21 mouse cellular contexts compared by ENCODE assay signal in the genomic region with DNA sequence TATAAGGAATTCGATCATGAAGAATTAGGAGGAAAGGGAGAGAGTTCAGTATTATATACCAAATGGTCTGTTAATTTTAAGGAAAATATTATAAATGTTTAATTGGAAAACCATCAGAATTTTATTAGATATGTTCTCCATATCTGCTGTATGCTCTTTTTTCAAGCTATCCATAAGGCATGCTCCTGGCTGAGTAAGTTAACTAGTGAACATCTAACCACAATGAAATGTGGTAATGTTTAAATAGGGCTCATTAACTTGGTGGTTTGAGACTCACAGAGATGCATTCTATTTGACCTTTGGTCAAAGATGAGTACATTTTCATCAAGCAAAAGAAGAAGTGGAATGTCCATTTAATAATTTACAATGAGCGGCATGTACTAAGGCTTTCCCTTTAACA.
DNase-seq lines count a peak whose midpoint lies in the region; ATAC-seq and TF ChIP-seq lines count a peak whose summit lies in the region.
"Had no signal": no experiment of that assay in that cellular context is flagged by ENCODE, and none has a peak within 500 bp of the region (broad histone marks: within the 10 kb centered on the region; RNA-seq: fewer than 3 reads in every experiment).

No protein-coding gene starts in this region.

- POLR2A ChIA-PET in Patski (lab: Charles Lee) = interaction anchor here (0.6 kb wide), 1 partner anchor 21 kb away, joined by 4 read pairs; no protein-coding TSS in a partner anchor

- ATAC-seq in kidney, embryonic 16.5 days (ENCODE audit: low FRiP score, low TSS enrichment) = peak; percentile 19; the same call in 1 of the 2 replicates
- no peak for ATAC-seq in kidney, embryonic 15.5 days (replicated peaks; ENCODE audit: low FRiP score)
- ATAC-seq in midbrain, embryonic 11.5 days (ENCODE audit: low FRiP score) = no peak
- no peak for ATAC-seq in midbrain, embryonic 16.5 days
- ATAC-seq in Patski = peak; percentile 54
- ATAC-seq: activated CD4-positive, CD25-positive, alpha-beta regulatory T cell, adult 4 months; CD4-positive, CD25-positive, alpha-beta regulatory T cell, adult 4 months had no signal

- no peak for TF ChIP-seq CTCF in Patski (IDR thresholded peaks at IDR 0.05)

- H3K27ac ChIP-seq in kidney, embryonic 16.5 days (ENCODE audit: low read length) = no peak overlapping the region
- no peak overlapping the region for H3K27ac ChIP-seq in kidney, embryonic 15.5 days
- H3K27ac ChIP-seq in midbrain, embryonic 11.5 days (ENCODE audit: low read depth, low read length) = no peak overlapping the region
- no peak overlapping the region for H3K27ac ChIP-seq in midbrain, embryonic 16.5 days (ENCODE audit: low read length)

- H3K27me3 ChIP-seq in kidney, embryonic 16.5 days (ENCODE audit: insufficient read depth, low read length) = no peaks in the 10 kb centered on the region
- 0 out of 2 replicates have a peak, but pooled peaks cover 7% of the 10 kb centered on the region for H3K27me3 ChIP-seq in kidney, embryonic 15.5 days
- H3K27me3 ChIP-seq in midbrain, embryonic 11.5 days (ENCODE audit: control insufficient read depth, insufficient read depth, low read length) = no peaks in the 10 kb centered on the region
- H3K27me3 ChIP-seq in midbrain, embryonic 16.5 days (ENCODE audit: control insufficient read depth, insufficient read depth, low read depth, low read length) = no peaks in the 10 kb centered on the region
- H3K27me3 ChIP-seq in Patski = no peaks in the 10 kb centered on the region
- H3K27me3 ChIP-seq: CH12.LX had no signal

- H3K9me3 ChIP-seq in kidney, embryonic 16.5 days (ENCODE audit: low read length) = no peaks in the 10 kb centered on the region
- no peaks in the 10 kb centered on the region for H3K9me3 ChIP-seq in kidney, embryonic 15.5 days (replicated peaks)
- no peaks in the 10 kb centered on the region for H3K9me3 ChIP-seq in midbrain, embryonic 11.5 days (ENCODE audit: control insufficient read depth, low read length)
- H3K9me3 ChIP-seq in midbrain, embryonic 16.5 days (replicated peaks; ENCODE audit: control insufficient read depth, low read length, poor library complexity, severe bottlenecking) = no peaks in the 10 kb centered on the region

- H3K4me2 ChIP-seq in kidney, embryonic 16.5 days (replicated peaks; ENCODE audit: low read depth, low read length) = no peak overlapping the region
- no peak overlapping the region for H3K4me2 ChIP-seq in kidney, embryonic 15.5 days
- H3K4me2 ChIP-seq in midbrain, embryonic 11.5 days = no peak overlapping the region
- no peak overlapping the region for H3K4me2 ChIP-seq in midbrain, embryonic 16.5 days (ENCODE audit: low read length)

- 92% methylated on average over 2 of the region's 2 CpGs for WGBS in kidney, embryonic 16.5 days
- WGBS in kidney, embryonic 15.5 days = 92% methylated on average over 2 of the region's 2 CpGs
- WGBS in midbrain, embryonic 11.5 days = 100% methylated on average over 2 of the region's 2 CpGs
- WGBS in midbrain, embryonic 16.5 days = 93% methylated on average over 2 of the region's 2 CpGs

- H3K9ac ChIP-seq in kidney, embryonic 16.5 days (replicated peaks; ENCODE audit: low read length) = no peak overlapping the region
- no peak overlapping the region for H3K9ac ChIP-seq in kidney, embryonic 15.5 days
- H3K9ac ChIP-seq in midbrain, embryonic 11.5 days (ENCODE audit: low read length) = no peak overlapping the region
- H3K9ac ChIP-seq in midbrain, embryonic 16.5 days (ENCODE audit: low read depth, low read length) = no peak overlapping the region

- CTCF ChIA-PET in Patski (lab: Charles Lee) = interaction anchor here (1.0 to 3.1 kb wide), 3 partner anchors 13 to 68 kb away, joined by 3 to 9 read pairs (median 6); no protein-coding TSS in a partner anchor

- H3K36me3 ChIP-seq in kidney, embryonic 16.5 days (ENCODE audit: insufficient read depth, low read length) = no peaks in the 10 kb centered on the region
- H3K36me3 ChIP-seq in kidney, embryonic 15.5 days = no peaks in the 10 kb centered on the region
- no peaks in the 10 kb centered on the region for H3K36me3 ChIP-seq in midbrain, embryonic 11.5 days (ENCODE audit: control insufficient read depth, insufficient read depth, low read length)
- H3K36me3 ChIP-seq in midbrain, embryonic 16.5 days (ENCODE audit: control insufficient read depth, insufficient read depth, low read length) = no peaks in the 10 kb centered on the region
- H3K36me3 ChIP-seq: G1E had no signal

- H3K4me3 ChIP-seq in kidney, embryonic 16.5 days (ENCODE audit: low read length) = no peak overlapping the region
- no peak overlapping the region for H3K4me3 ChIP-seq in kidney, embryonic 15.5 days (replicated peaks)
- H3K4me3 ChIP-seq in midbrain, embryonic 11.5 days (ENCODE audit: low read depth, low read length) = no peak overlapping the region
- no peak overlapping the region for H3K4me3 ChIP-seq in midbrain, embryonic 16.5 days (ENCODE audit: low read depth, low read length)

- in situ Hi-C loops in Patski (cut with MboI; ENCODE audit: low pct_unique_long_range_greater_than_20kb) = no loop called here

- no peaks in the 10 kb centered on the region for H3K4me1 ChIP-seq in kidney, embryonic 16.5 days (ENCODE audit: insufficient read depth, low read length)
- no peaks in the 10 kb centered on the region for H3K4me1 ChIP-seq in kidney, embryonic 15.5 days
- H3K4me1 ChIP-seq in midbrain, embryonic 11.5 days (ENCODE audit: control insufficient read depth, insufficient read depth, low read length) = no peaks in the 10 kb centered on the region
- no peaks in the 10 kb centered on the region for H3K4me1 ChIP-seq in midbrain, embryonic 16.5 days (ENCODE audit: control insufficient read depth, insufficient read depth, low read length)

- peak; percentile 59 for DNase-seq in midbrain, embryonic 11.5 days (ENCODE audit: low spot score, missing footprints)
- DNase-seq in Patski (ENCODE audit: low read depth, low spot score) = peak; percentile 48
- no peak for DNase-seq in heart, adult 8-10 months (ENCODE audit: low spot score)
- DNase-seq: adrenal gland, adult 2 months; adrenal gland, adult 8-10 months; adrenal gland, postnatal 10 days; adrenal gland, postnatal 14 days; adrenal gland, postnatal 25 days; adrenal gland, postnatal 36 days; B cell, adult 2 months; cerebellum, adult 11 months; cerebellum, adult 11-12 months; cerebellum, adult 18-20 months; cerebellum, adult 2 months had no signal

Comparison
In these comparisons a context has a peak if more than half of its experiments do, and no peak if none do; other contexts are left out.
1. ATAC-seq: peak in kidney, embryonic 16.5 days (single experiment) and Patski (single experiment); none in kidney, embryonic 15.5 days (single experiment), midbrain, embryonic 11.5 days (single experiment) and midbrain, embryonic 16.5 days (single experiment).